Mouse (Mus musculus): ENCODE measurements at regions not wholly inside any gene's neighbourhood (a gene's known extent, or its start where the extent isn't known, plus 50 kb on each side); places are given as distances from the start of the nearest gene placed in this dataset.

- no peak for DNase-seq
These were observed 454.6 kb upstream of the Ptprd start for GRCm38 (mm10) chr4:78666326-78666725.

GRCm38 (mm10) chr4:78642773-78643172 is 431.0 kb upstream of the Ptprd start:
- DNase-seq: no peak

GRCm38 (mm10) chr4:78606461-78606830 is 394.7 kb upstream of the Ptprd start:
- DNase-seq: peak; percentile 42

DNA sequence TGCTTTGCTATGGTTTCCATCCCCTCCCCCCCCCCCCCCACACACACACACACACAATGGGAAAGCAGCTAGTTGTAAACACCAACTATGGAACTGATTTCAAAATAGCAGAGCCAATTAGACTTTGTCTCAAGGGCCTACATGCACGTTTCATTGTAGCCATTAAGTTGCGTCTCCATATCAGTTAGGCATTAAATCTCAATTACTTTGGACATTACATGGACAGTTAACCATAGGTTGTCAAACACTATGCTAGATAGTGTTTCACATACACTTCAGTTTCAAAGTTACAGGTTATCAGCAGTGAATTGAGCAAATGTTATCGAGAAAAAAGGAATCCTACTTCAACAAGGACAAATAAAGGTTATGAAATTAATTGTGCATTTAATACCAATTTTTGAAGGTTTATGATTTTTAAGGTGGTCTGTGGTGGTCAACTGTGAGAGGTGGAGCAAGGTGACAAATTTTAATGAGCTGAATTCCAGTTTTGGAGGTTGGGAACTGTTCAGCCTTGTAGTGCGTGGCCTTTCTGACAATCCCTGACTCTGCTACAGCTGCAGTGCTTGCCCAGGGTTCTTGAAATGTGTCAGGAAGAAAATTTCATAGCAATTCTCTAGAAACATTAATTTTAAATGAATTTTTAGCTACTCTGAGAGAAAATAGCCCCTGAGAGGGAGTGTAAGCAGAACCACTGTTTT is 394.2 kb upstream of the Ptprd start:
- no peak for DNase-seq

DNA sequence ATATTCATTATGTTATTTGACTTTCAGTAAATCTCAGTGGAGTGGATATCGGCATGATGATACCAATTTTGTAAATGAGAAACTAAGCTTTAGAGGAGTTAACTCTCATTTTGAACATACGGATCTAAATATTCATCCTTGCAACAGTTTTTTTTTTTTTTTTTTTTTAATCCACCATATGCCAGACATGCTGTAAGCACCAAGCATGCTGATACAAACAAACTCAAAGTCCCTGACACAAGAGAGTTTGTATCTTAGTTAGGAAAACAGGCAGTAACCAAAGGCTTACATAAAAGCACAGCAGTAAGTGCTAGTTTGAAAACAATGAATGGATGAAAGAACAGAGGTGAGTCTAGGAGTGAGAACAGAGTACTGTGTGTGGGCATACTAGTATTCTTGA is 369.8 kb upstream of the Ptprd start:
- no peak for DNase-seq

- DNase-seq: no peak
These were observed 353.6 kb upstream of the Ptprd start for GRCm38 (mm10) chr4:78565356-78565755.
